Mouse (Mus musculus): ENCODE results near the gene Npb. TPM values are rescaled to one million over a fixed set of nuclear protein-coding genes. Genes with fewer than 3 reads are reported as not detected.

The Npb gene
- polyA plus RNA-seq, 2 experiments: 5.5 to 11.9 TPM

DNA sequence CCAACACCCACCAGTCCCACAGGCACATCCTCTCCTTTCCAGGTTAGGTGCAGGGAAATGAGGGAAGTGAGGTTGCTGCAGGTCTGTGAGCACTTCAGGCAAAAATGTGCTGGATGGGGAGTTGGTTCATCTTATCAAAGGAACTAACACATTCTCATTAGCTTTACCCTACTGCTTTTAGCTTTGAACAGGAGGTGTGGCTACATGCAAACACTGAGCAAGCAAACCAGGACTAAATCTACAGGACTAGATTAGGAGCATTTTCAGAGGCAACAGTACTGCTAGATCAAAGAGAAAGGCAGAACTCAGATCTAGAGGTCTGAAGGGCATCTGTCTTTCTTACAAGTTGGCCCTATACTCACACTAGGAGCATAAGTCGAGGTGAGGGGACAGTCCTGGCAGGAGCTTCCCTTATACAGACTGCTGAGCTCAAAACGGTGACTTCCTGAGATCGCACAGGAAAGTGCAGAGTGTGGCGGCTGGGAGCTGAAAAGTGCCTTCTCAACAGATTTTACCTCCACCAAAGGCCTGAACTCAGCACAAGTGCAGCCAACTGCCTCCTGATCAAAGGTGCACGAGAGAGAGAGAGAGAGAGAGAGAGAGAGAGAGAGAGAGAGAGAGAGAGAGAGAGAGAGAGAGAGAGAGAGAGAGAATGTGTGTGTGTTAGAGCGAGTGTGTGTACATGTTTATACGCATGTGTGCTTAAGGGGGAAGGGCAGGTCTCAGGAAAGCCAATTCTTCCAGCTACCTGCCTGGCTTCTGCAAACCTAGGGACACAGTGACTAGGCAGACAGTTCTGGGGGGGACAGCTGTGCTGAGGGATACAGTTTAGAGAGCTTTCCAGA, 22.8 kb downstream of the Npb start:
- H3K9ac ChIP-seq (replicated peaks): peak overlapping the region; percentile 99
- H3K27ac ChIP-seq: peak overlapping the region; percentile 99
- 1% methylated on average over 7 of the region's 7 CpGs for WGBS (ENCODE audit: insufficient replicate concordance)
- H3K4me2 ChIP-seq (ENCODE audit: low read depth): peak overlapping the region; percentile 75
- peaks cover 9% of the 10 kb centered on the region for H3K36me3 ChIP-seq (replicated peaks; ENCODE audit: control insufficient read depth, insufficient read depth, low read depth)
- TF ChIP-seq CTCF (IDR thresholded peaks at IDR 0.05; ENCODE audit: low read depth) (no peak), EP300 (IDR thresholded peaks at IDR 0.05; ENCODE audit: low read depth) (no peak)
- H3K4me1 ChIP-seq (replicated peaks; ENCODE audit: control insufficient read depth in 2 of 2, insufficient read depth in 2 of 2, low read length in 1 of 2): peaks cover 36 to 46% of the 10 kb centered on the region in 2 experiments
- ATAC-seq (ENCODE audit: insufficient read depth): no peak
- peak overlapping the region; percentile 64 to 89 for H3K4me3 ChIP-seq (ENCODE audit: insufficient read depth in 1 of 2, low read depth in 2 of 2, low read length in 2 of 2)
- no peak for DNase-seq (ENCODE audit: low read depth in 3 of 3, low spot score in 3 of 3)
- no peaks in the 10 kb centered on the region for H3K9me3 ChIP-seq (ENCODE audit: control insufficient read depth, low read length)
- no peaks in the 10 kb centered on the region for H3K27me3 ChIP-seq (ENCODE audit: control insufficient read depth, insufficient read depth, low read length)

- Histone ChIP-seq H3K4me1 (replicated peaks; ENCODE audit: control insufficient read depth in 2 of 2, insufficient read depth in 2 of 2, low read length in 1 of 2) (peaks cover 36 to 41% of the 10 kb centered on the region in 2 experiments), H3K9me3 (ENCODE audit: control insufficient read depth, low read length) (no peaks in the 10 kb centered on the region), H3K27me3 (ENCODE audit: control insufficient read depth, insufficient read depth, low read length) (no peaks in the 10 kb centered on the region), H3K36me3 (replicated peaks; ENCODE audit: control insufficient read depth, insufficient read depth, low read depth) (peaks cover 9% of the 10 kb centered on the region), H3K9ac (replicated peaks) (peak overlapping the region; percentile 99), H3K27ac (peak overlapping the region; percentile 99), H3K4me3 (ENCODE audit: insufficient read depth in 1 of 2, low read depth in 2 of 2, low read length in 2 of 2) (peak overlapping the region; percentile 64 to 89), H3K4me2 (ENCODE audit: low read depth) (peak overlapping the region; percentile 75)
- peak in 2 of 3 experiments; percentile 67 to 72 for DNase-seq (ENCODE audit: low read depth in 3 of 3, low spot score in 3 of 3)
- peak; percentile 19; the same call in 1 of the 2 replicates for ATAC-seq (ENCODE audit: insufficient read depth)
- 33% methylated on average over 4 of the region's 4 CpGs for WGBS (ENCODE audit: insufficient replicate concordance)
- TF ChIP-seq EP300 (IDR thresholded peaks at IDR 0.05; ENCODE audit: low read depth) (no peak), CTCF (IDR thresholded peaks at IDR 0.05; ENCODE audit: low read depth) (no peak)
Measured at GRCm38 (mm10) chr11:120631726-120632448, 23.6 kb downstream of the Npb start.

DNA sequence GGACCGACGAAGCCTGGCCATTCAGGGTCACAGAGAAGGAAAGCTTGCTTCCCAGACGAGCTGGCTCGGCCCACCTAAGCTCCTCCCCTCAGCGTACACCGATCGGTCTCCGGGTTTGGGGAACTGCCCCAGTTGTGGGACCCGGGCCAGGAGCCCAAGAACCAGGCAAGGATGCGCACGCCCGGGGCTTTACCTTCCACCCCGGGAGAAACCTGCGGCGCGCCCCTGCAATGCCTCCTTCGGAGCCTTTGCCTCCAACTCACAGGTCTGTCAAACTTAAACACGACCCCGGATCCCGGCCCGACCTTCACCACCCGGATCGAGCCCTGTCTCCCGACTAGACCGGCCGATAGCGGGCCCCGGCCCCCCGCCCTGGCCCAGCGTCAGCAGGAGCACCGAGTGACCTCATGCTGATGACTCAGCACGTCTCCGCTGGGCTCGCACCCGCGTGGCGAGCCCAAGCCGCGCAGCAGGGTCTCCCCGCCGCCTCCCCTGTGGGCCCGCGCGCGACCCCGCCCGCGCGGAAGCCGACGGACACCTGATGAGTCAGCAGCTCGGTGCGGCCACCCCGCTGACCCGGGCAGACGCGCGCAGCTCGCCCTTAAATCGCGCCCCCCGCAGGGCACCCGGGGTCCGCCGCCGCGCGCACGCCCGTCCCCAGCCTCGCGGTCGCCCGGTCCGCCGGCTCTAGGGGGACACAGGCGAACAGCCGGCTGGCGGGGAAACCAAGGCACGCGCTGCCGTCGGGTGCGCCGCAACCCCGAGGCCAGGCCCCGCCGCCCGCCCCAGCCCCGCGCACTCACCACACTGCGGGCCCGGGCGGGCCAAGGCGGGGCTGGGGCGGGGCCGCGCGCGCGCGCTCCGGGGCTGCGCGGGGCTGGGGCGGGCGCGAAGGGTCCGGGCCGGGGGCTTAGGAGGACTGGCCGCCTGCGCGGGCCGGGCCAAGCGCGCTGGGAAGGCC, 24.6 kb downstream of the Npb start:
- H3K27me3 ChIP-seq (ENCODE audit: control insufficient read depth, insufficient read depth, low read length): no peaks in the 10 kb centered on the region
- DNase-seq (ENCODE audit: low read depth in 3 of 3, low spot score in 3 of 3) (peak in 2 of 3 experiments; percentile 70 to 73), ATAC-seq (ENCODE audit: insufficient read depth) (peak; percentile 79)
- peak overlapping the region; percentile 99 for H3K27ac ChIP-seq
- H3K4me3 ChIP-seq (ENCODE audit: insufficient read depth in 1 of 2, low read depth in 2 of 2, low read length in 2 of 2): peak overlapping the region; percentile 64 to 89
- H3K36me3 ChIP-seq (replicated peaks; ENCODE audit: control insufficient read depth, insufficient read depth, low read depth): peaks cover 9% of the 10 kb centered on the region
- WGBS (ENCODE audit: insufficient replicate concordance): under 1% methylated on average over 109 of the region's 116 CpGs
- H3K9ac ChIP-seq (replicated peaks): peak overlapping the region; percentile 99
- H3K4me2 ChIP-seq (ENCODE audit: low read depth): peak overlapping the region; percentile 75
- peaks cover 36 to 41% of the 10 kb centered on the region in 2 experiments for H3K4me1 ChIP-seq (replicated peaks; ENCODE audit: control insufficient read depth in 2 of 2, insufficient read depth in 2 of 2, low read length in 1 of 2)
- no peaks in the 10 kb centered on the region for H3K9me3 ChIP-seq (ENCODE audit: control insufficient read depth, low read length)
- TF ChIP-seq EP300 (IDR thresholded peaks at IDR 0.05; ENCODE audit: low read depth) (no peak), CTCF (IDR thresholded peaks at IDR 0.05; ENCODE audit: low read depth) (no peak)

DNA sequence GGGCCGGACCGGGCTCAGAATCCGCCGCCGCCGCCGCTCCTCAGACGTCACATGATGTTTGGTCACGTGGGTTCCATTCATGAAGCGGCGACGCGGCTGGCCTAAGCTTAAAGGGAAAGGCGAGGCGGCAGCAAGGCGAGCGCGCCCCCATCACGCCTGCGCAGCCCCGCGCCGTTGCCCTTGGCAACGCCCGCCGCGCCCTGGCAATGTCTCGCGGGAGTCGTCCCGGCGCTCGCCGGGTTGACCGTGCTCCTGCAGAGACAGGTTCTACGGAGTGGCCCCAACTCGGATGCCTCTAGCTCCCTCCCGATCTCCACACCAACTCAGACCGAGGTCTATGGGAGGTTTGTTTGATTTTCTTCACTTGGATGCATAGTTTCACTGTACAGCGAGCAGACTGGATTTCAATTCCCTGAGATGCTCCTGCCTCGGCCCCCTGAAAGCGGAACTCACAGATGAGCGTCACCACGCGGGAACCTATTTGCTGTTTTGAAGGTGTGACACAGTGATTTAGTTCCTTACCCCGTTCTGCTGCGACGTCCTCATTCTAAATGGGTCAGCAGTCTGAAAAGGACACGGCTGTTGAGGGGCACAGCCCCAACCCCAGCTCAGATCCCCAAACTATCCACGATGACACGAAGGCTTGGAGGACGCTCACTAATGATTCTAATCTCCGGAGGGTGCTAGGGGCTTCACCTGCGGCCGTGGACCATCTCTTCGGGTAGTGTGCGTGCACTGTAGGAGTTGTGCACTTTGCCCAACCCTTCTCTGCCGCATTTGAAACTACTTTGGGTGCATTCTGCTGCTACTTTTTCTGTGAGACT, 25.5 kb downstream of the Npb start, which contains the start of gene Mafg:
Mafg (minus strand) TSS at position 81 of the 824 bp plus-strand sequence.
- Histone ChIP-seq H3K9me3 (ENCODE audit: control insufficient read depth, low read length) (no peaks in the 10 kb centered on the region), H3K27me3 (ENCODE audit: control insufficient read depth, insufficient read depth, low read length) (no peaks in the 10 kb centered on the region), H3K36me3 (replicated peaks; ENCODE audit: control insufficient read depth, insufficient read depth, low read depth) (peaks cover 6% of the 10 kb centered on the region), H3K4me1 (replicated peaks; ENCODE audit: control insufficient read depth in 2 of 2, insufficient read depth in 2 of 2, low read length in 1 of 2) (peaks cover 33 to 39% of the 10 kb centered on the region in 2 experiments), H3K9ac (replicated peaks) (peak within 1 kb of the TSS; percentile 99), H3K4me2 (ENCODE audit: low read depth) (peak within 1 kb of the TSS; percentile 75), H3K4me3 (ENCODE audit: insufficient read depth in 1 of 2, low read depth in 2 of 2, low read length in 2 of 2) (peak within 1 kb of the TSS; percentile 64 to 89), H3K27ac (peak within 1 kb of the TSS; percentile 99)
- peak; percentile 92 to 93 (median 93) for DNase-seq (ENCODE audit: low read depth in 3 of 3, low spot score in 3 of 3)
- WGBS (ENCODE audit: insufficient replicate concordance): 10% methylated on average over 58 of the region's 58 CpGs
- TF ChIP-seq CTCF (IDR thresholded peaks at IDR 0.05; ENCODE audit: low read depth) (no peak), EP300 (IDR thresholded peaks at IDR 0.05; ENCODE audit: low read depth) (no peak)
- ATAC-seq (ENCODE audit: insufficient read depth): peak; percentile 76

All from liver, embryonic 14.5 days (tissue).